23 mouse cellular contexts compared by ENCODE assay signal in the genomic region with DNA sequence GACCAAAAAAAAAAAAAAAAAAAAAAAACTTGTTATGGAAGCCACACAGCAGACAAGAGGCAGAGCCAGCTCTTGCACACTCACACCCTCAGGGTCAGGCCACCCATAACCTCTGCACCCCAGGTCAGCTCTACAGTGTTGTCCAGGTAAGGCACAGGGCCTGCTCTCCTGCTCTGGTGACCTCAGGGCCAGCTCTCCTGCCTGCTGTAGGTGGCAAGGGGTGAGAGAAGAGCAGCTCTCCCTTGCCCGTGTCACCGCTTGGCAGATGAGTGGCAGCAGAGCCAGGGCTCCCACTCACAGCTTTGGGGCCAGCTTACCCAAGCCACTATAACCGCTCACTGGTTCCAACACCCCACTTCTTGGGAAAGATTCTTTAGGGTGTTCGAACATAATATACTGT. TPM values are rescaled to one million over a fixed set of nuclear protein-coding genes. Genes with fewer than 3 reads are reported as not detected.
DNase-seq lines count a peak whose midpoint lies in the region; ATAC-seq lines count a peak whose summit lies in the region.
"Had no signal": no experiment of that assay in that cellular context is flagged by ENCODE, and none has a peak within 500 bp of the region (broad histone marks: within the 10 kb centered on the region; RNA-seq: fewer than 3 reads in every experiment).

No protein-coding gene starts in this region.

- H3K4me1 ChIP-seq in megakaryocyte, embryonic 14.5 days, result no peaks in the 10 kb centered on the region

- peaks cover 16% of the 10 kb centered on the region for H3K9me3 ChIP-seq in megakaryocyte, embryonic 14.5 days
- H3K9me3 ChIP-seq: G1E had no signal

- H3K27me3 ChIP-seq in megakaryocyte, embryonic 14.5 days (replicated peaks), result peaks cover 21% of the 10 kb centered on the region
- H3K27me3 ChIP-seq: Patski had no signal

- peak; percentile 74 for DNase-seq in heart, adult 11 months
- no peak for DNase-seq in heart, adult 9 months (ENCODE audit: low spot score in 2 of 2)
- DNase-seq in fat pad, adult 2 months (ENCODE audit: extremely low read depth, low read depth, low spot score), result peak; percentile 56
- peak; percentile 58 for DNase-seq in gonadal fat pad, adult 2 months (ENCODE audit: low read depth)
- DNase-seq in cerebellum, adult 11-12 months, result no peak
- no peak for DNase-seq in cerebellum, adult 9-11 months
- DNase-seq: adrenal gland, adult 2 months; adrenal gland, adult 8-10 months; adrenal gland, postnatal 10 days; adrenal gland, postnatal 14 days; adrenal gland, postnatal 25 days; adrenal gland, postnatal 36 days; B cell, adult 2 months; cerebellum, adult 11 months; cerebellum, adult 18-20 months had no signal

- no peak for ATAC-seq in megakaryocyte, adult 5-6 weeks (ENCODE audit: poor library complexity, severe bottlenecking)
- ATAC-seq: activated CD4-positive, CD25-positive, alpha-beta regulatory T cell, adult 4 months; CD4-positive, CD25-positive, alpha-beta regulatory T cell, adult 4 months; Patski had no signal

- H3K36me3 ChIP-seq in megakaryocyte, embryonic 14.5 days (replicated peaks; ENCODE audit: low read length), result no peaks in the 10 kb centered on the region
- H3K36me3 ChIP-seq: G1E had no signal

- peak overlapping the region; percentile 23 for H3K4me3 ChIP-seq in megakaryocyte, embryonic 14.5 days (replicated peaks)

RNA-seq across cellular contexts. Expression of a gene that starts 25.6 kb away (rescaled TPM):
- polyA plus RNA-seq in megakaryocyte, embryonic 14.5 days (2012; ENCODE audit: insufficient read depth, low replicate concordance), result not detected in 2 replicates
- not detected in 2 replicates for total RNA-seq in megakaryocyte, adult 5-6 weeks (2015)
- total RNA-seq in megakaryocyte, adult 5-6 weeks (2017), result not detected in 2 replicates
- polyA plus RNA-seq in gonadal fat pad, adult 2 months (2012; rRNA removed), result 32.2 and 54.1 TPM in 2 replicates
- total RNA-seq: CH12.LX, MEL had no signal
- polyA plus RNA-seq: activated CD4-positive, CD25-positive, alpha-beta regulatory T cell, adult 4 months; CD4-positive, CD25-positive, alpha-beta regulatory T cell, adult 4 months; G1E had no signal

Comparison
In these comparisons a context has a peak if more than half of its experiments do, and no peak if none do; other contexts are left out.
1. DNase-seq: peak in heart, adult 11 months (single experiment), fat pad, adult 2 months (single experiment) and gonadal fat pad, adult 2 months (single experiment); none in heart, adult 9 months (0 of 2), cerebellum, adult 11-12 months (single experiment) and cerebellum, adult 9-11 months (single experiment).
2. RNA of a gene that starts 25.6 kb away (polyA plus RNA-seq): 32.2 to 54.1 TPM in gonadal fat pad, adult 2 months; not detected in megakaryocyte, embryonic 14.5 days; every median in the first group is over 10 times any median in the second.